Mouse (Mus musculus): Measurements from ENCODE around the gene Zfp398. TPM values are rescaled to one million over a fixed set of nuclear protein-coding genes. Genes with fewer than 3 reads are reported as not detected.

The Zfp398 gene
- total RNA-seq, 4 experiments from 2014 or later, result 21.2 to 27.1 (median 24.1) TPM

DNA sequence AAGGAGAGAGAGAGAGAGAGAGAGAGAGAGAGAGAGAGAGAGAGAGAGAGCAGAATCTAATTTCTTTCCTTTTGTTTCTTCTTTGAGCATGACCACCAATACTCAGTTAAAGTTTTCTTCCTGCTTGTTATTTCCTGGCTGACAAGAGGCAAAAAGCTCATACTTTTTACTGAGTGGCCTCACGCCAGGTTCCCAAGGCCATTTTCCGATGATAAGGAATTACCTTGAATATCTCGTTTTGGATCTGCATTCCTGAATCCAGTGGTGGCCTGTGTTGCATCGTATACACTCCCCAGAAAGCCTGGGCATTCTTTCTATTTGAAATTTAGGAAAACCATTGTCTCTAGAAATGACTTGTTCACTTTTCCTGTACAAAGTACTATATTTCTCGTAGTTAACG is 64.0 kb downstream of the Zfp398 start:
- no peak for DNase-seq (ENCODE audit: low spot score in 2 of 2)

DNA sequence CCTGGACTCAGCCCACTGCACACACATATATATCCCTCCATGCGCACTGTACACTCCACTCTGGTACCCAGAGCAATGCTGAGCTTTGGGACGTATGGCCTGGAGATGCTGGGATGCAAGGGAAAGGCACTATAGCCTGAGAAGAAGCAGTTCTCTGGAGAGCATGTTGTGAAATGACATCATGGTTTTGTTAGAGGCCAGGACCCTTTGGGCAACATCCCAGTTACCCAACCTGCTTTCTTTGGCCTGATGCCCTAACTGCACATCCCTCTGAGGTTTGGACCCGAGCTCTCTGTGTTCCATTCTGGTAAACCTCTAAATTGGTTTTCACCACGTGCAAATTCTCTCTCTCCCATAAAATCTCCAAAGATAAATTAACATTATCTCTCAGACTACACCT is 68.1 kb downstream of the Zfp398 start:
- no peak for DNase-seq (ENCODE audit: low spot score in 2 of 2)

DNA sequence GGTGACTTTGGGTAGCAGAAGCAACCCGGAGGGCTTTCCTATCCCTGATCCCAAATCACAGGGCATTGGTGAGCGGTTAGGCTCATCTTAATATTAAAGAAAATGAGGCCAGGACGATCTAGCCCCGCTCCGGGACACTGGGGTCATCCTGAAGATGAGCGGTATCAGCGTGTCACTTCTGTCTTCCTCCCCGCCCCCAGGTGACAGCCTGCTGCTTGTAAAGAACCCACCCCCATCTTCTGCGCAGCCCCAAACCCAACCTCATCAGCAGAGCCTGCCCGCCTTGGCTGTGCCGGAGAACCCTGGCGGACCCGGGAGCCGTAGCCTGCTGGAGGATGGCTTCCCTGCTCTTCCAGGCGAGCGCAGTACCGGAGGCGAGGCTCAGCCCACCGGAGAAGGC is 68.9 kb downstream of the Zfp398 start:
- no peak for DNase-seq (ENCODE audit: low spot score in 2 of 2)

DNA sequence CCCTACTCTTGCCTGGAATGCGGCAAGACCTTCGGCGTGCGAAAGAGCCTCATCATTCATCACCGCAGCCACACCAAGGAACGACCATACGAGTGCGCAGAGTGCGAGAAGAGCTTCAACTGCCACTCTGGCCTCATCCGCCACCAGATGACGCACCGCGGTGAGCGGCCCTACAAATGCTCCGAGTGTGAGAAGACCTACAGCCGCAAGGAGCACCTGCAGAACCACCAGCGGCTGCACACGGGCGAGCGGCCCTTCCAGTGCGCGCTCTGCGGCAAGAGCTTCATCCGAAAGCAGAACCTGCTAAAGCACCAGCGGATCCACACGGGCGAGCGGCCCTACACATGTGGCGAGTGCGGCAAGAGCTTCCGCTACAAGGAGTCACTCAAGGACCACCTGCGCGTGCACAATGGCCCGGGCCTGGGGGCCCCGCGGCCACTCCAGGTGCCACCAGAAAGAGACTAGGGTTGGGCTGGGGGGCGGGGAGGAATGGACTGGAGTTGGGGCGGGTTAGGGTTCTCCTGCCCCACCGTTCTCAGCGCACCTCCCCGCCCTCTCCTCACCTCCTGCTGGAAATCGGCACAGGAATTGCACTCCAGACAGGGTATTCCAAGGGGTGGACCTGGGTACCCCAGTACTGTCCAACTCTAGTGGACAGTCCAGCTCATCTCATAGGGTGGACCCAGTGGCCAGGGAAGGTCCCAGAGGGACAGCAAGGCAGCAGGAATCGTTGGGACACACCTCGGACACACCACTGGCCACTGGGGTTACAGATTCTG is 69.6 kb downstream of the Zfp398 start:
- DNase-seq (ENCODE audit: low spot score in 2 of 2), result no peak

DNA sequence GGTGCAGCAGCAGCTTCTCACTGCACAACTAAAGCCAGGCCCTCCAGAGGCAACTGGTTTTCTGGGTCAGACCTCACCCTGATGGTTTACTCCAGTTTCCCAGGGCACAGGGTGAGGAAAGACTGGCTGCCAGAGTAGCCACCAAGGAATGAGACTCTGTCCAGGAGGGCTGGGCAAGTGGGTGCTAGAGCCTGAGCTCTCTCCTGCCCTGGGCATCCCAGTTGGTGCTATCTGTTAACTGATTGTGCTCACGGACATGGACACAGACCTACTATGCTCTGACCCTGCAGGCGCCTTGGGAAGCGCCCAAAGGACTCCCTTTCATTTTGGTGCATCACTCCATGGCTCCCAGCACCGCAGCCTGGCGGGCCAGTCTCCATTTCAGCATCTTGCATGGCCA is 70.9 kb downstream of the Zfp398 start:
- DNase-seq (ENCODE audit: low spot score in 2 of 2), result no peak

DNA sequence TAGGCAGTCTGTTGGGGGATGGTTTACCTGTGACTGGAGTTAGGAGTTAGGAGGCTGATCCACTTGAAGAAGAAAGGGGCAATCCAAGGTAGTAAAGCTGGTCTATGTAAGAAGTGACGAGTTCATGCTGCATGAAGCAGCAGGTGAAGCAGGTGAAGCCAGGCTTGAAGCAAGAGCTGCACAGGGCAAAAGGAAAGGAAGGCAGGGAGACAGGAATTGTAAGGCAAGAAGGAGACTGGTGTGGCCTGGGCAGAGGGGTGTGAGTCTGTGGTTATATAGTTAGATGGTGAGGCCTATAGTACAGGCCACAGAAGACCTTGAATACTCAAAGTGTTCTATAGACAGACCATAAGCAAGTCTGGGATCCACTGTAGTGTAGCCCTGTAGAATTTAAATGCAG is 73.5 kb downstream of the Zfp398 start:
- DNase-seq (ENCODE audit: low spot score in 2 of 2), result no peak

DNA sequence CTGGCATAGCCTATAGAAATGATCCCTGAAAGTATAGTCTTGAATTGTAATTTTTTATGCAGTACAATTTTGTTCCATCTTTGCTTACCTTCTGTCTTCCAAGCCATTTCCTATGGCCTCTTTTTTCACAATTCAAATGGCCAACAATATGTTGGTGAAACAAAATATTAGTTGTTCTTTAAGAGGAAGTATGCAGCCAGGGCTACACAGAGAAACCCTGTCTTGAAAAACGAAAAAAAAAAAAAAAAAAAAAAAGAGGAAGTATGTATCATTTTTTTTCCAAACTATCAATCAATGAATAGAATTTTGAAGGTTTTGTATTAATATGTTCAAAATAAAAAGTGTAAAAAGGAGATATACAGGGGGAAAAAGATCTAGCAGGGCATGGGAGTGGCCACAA is 76.2 kb downstream of the Zfp398 start:
- DNase-seq (ENCODE audit: low spot score in 2 of 2), result no peak

DNA sequence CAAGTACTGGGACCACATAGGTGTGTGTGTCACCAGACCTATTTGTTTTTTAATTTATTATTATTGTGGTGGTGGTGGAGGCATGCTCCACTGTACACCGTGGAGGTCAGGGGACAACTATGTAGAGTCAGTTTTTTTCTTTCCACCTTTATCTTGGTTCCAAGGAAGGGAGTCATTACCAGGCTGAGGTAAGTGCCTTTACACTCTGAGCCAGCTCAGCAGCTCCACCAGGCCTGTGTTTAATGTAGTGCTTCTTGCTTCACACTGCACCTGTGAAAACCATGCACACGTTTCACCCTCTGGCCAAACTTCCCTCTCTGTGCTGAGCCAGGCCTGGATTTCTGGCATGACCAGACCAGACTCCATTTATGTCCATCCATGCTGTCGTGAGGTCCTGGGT is 77.5 kb downstream of the Zfp398 start:
- DNase-seq (ENCODE audit: low spot score in 2 of 2), result no peak

DNA sequence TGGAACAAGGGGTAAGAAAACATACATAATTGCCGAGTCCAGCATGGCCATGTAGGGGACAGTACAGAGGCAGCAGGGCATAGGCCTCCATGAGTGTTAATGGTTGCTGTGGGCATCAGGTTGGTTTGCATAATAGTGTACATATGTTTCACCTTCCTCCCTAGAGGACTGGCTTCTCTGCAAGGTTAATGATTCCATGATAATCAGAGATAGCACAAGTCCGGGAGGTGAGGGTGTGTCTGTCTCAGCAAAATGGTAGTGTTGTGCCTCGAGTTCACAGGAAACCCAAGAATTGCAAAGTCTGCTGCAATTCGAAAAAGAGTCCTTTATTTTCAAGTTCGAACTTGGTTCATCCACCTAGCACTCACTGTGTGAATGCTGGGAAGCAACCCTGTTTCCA is 81.6 kb downstream of the Zfp398 start:
- no peak for DNase-seq (ENCODE audit: low spot score in 2 of 2)

DNA sequence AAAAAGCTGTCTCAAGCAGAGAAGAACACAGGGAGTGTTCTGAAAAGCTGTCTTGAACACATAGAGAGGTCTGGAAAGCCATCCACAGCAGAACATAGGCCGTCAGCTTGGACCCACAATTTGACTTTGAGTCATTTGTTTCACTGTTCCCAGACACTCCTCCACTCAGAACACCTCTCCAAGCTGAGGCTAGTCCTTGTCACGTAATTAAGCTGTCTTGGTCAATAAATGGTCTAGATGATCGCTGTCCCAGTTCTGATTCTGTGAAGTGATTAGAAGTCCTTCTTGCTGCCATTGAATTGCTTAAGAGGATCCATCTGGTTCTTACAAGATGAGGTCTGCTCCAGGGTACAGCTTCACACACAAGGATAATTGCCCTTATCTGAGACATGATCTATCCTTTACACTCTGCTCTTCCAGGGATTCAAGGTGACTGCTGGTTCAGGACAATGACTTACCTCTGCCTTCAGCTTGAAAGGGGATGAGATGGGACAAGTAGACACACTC is 83.4 kb downstream of the Zfp398 start:
- no peak for DNase-seq (ENCODE audit: low spot score in 2 of 2)

DNA sequence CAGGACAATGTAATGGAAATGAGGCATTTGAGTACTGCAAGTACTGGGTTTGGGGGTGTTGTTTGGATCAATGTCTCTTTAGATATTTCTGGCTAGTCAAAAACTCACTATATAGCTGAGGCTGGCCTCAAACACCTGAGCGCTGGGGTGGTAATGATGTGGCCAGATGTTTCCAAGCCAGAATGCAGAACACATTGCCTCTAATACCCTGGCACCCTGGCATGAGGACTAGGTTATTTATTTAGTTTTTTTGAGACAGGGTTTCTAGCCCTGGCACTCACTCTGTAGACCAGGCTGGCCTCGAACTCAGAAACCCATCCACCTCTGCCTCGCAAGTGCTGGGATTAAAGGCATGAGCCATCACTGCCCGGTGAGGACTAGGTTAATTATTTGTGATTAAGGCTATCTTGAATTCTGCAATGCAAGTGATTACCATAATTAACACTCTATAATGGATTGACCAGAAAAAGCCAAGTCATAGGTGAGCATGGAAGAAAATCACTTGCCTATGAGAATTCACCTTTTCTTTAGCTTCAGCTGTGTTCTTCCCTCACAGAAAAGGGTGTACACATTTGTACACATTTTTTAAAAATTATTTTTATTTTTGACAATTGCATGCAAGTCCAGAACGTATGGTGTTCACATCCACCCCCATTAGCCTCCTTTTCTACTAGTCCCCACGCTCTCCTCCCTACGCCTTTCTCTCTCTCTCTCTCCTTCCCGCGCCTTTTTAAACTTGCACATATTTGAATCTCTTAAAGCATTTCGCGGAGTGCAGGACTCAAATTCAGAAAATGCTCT is 84.4 kb downstream of the Zfp398 start:
- no peak for DNase-seq (ENCODE audit: low spot score in 2 of 2)

DNA sequence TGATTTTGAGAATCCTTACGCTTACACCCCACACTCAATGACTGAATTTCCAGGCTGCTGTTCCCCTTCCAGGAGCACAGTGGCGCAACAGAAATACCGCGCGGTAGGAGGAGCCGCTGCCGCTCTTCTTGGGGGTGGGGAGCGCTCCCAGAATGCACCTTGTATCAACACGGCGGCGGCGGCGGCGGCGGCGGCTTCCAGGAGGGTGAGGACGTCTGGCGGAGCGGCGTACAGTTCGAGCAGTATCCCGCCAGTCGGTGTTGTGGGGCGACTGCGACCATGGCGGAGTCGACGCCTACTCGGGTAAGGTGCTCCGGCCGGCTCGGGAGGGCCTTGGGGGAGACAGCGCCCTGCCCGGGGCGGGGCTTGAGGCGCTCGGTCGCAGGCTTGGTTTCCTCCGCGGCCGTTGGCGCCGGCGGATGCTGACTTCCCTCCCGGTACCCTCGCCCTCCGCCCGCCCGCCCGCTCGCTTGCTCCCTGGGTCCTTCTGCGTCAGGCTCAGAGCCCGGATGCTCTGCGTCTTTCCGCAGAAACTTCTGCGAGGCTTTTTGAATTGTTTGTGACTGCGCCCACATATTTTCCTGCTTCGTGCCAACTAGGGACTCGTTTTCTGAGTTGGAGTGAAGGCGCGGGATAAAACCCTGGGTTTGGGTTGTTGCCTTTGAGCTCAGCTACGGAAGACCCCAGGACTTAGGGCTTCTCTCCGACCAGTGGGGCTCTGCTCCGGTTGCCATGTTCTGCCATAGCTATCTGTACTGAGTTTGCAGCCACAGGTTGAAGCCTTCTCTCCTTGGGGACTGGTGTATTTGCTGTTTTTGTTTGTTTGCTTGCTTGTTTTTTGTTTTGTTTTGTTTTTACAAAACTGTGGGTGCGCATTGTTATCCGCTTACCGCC is 85.2 kb downstream of the Zfp398 start, which contains the start of gene Zfp212:
TSS of gene Zfp212 (plus strand) at position 30 of the 894 bp plus-strand sequence.
- peak; percentile 82 to 86 for DNase-seq (ENCODE audit: low spot score in 2 of 2)

Small RNA genes lying within 50 kb of the gene (microRNA-seq; reads per million reads assigned to microRNA genes)
- 0 to 0.96 reads per million in 2 experiments for gene Mir704

Other genes starting within 250 kb of the Zfp398 start
- gene Ezh2, start 240.3 kb upstream of the Zfp398 start, total RNA-seq (2022), result 10 to 100 TPM; 11.9 to 17.5 (median 12.8) TPM
- 10 to 100 TPM; 55.5 to 94.5 (median 72.9) TPM for gene Pdia4, start 22.2 kb upstream of the Zfp398 start, total RNA-seq (2022)
- gene Zfp786, start 4.8 kb upstream of the Zfp398 start, total RNA-seq (2022), result 1 to 10 TPM; 4.9 to 5.7 (median 5.0) TPM
- 10 to 100 TPM; 11.8 to 15.1 (median 12.4) TPM for gene Zfp282, start 41.5 kb downstream of the Zfp398 start, total RNA-seq (2022)
- gene Zfp212, start 84.8 kb downstream of the Zfp398 start, total RNA-seq (2022), result 10 to 100 TPM; 20.1 to 24.0 (median 21.5) TPM
- 10 to 100 TPM; 17.9 to 25.6 (median 22.3) TPM for gene Zfp956, start 117.7 kb downstream of the Zfp398 start, total RNA-seq (2022)
- gene Zfp777, start 213.2 kb downstream of the Zfp398 start, total RNA-seq (2022), result 10 to 100 TPM; 32.7 to 40.3 (median 37.8) TPM